Mouse (Mus musculus) brain, embryonic 14.5 days (tissue): Measurements from ENCODE around the gene Lmod2.

Experiments used
- CTCF ChIP-seq: fragments of 200-500 bp; IDR thresholded peaks from 2 replicates; pipeline ENCODE4 v1.5.1; 2012; ENCODE audit warnings: inconsistent platforms, mild to moderate bottlenecking, moderate library complexity, borderline replicate concordance; ENCODE audit not compliant: insufficient read depth, insufficient read length; ENCODE audit errors: extremely low read depth
- POLR2A ChIP-seq: fragments of 200-500 bp; IDR thresholded peaks from 2 replicates; pipeline ENCODE4 v1.6.1; 2012; ENCODE audit warnings: mild to moderate bottlenecking, inconsistent platforms, borderline replicate concordance; ENCODE audit not compliant: poor library complexity, insufficient read depth, insufficient read length, severe bottlenecking; ENCODE audit errors: extremely low read depth

- TF ChIP-seq CTCF (no peak), POLR2A (no peak)
Measured at GRCm38 (mm10) chr6:24568963-24569362, 28.6 kb upstream of the Lmod2 start.
